Mouse (Mus musculus) bone marrow macrophage, adult 2 months (primary cell): Measurements from ENCODE around the gene Grk1.

Source experiments
- CTCF ChIP-seq: IDR thresholded peaks from 2 replicates; pipeline ENCODE4 v1.5.1; 2012; ENCODE audit warnings: low read depth, mild to moderate bottlenecking, low read length, moderate library complexity
- POLR2A ChIP-seq: IDR thresholded peaks from 2 replicates; pipeline ENCODE4 v1.6.1; 2012; ENCODE audit warnings: mild to moderate bottlenecking, low read depth, low read length, borderline replicate concordance

- no peak for TF ChIP-seq POLR2A
- TF ChIP-seq CTCF, result no peak
Measured at GRCm38 (mm10) chr8:13471484-13471883, 66.6 kb downstream of the Grk1 start.
